Mouse (Mus musculus): ENCODE measurements at regions not wholly inside any gene's neighbourhood (a gene's known extent, or its start where the extent isn't known, plus 50 kb on each side); places are given as distances from the start of the nearest gene placed in this dataset.

GRCm38 (mm10) chr2:52804106-52804825, 53.4 kb upstream of the Fmnl2 start:
- peak; percentile 1 for DNase-seq

GRCm38 (mm10) chr2:52804826-52805149, 52.9 kb upstream of the Fmnl2 start:
- DNase-seq = no peak

GRCm38 (mm10) chr2:52807826-52808225, 49.8 kb upstream of the Fmnl2 start:
- DNase-seq = no peak
